Mouse (Mus musculus) adrenal gland, postnatal 0 days (tissue): ENCODE results near the gene Epm2a. TPM values are rescaled to one million over a fixed set of nuclear protein-coding genes. Genes with fewer than 3 reads are reported as not detected.

Experiments used
- polyA plus RNA-seq: library from polyadenylated mRNA; unstranded; fragments of >200 nt; fragmentation: Nextera tagmentation; extraction: Ambion mirVana; gene quantifications from 2 replicates; pipeline ENCODE4 v1.2.1, GENCODE M21; 2015

The Epm2a gene
- 0.41 and 1.8 TPM in 2 replicates for polyA plus RNA-seq

DNA sequence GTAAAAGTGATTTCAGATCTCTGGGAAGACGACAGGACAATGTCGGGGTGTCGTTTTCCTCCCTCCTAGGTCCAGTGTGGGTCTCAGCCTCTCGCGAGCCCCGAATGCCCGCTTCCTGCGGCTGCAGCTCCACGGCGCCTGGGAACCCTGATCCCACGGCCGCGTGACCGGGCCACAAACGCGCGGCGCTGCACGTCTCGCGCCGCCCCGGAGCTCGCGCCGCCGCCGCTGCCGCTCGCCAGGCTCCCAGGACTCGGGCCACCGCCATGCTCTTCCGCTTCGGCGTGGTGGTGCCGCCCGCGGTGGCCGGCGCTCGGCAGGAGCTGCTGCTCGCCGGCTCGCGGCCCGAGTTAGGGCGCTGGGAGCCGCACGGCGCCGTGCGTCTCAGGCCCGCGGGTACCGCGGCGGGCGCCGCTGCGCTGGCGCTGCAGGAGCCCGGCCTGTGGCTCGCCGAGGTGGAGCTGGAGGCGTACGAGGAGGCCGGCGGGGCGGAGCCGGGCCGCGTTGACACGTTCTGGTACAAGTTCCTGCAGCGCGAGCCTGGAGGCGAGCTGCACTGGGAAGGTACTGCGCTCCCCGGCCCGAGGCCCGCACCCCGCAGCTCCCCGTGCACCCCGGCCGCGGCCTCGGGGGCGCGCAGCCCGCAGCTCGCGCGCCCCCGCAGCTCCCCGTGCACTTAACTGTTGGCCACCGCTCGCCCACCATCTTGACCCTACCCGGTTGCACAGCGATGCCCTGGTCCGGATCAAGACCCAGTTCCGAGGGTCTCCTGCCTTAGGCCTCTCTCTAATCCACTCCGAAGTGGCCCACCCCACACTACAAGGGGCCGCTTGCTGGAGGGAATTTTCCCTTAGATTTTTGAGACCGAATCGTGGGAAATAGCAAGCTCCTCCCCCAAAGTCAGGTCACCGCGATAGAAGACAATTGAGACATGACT is at the start of gene Epm2a:
Gene Epm2a (plus strand): TSS at position 200 of the 937 bp plus-strand sequence.

Other genes starting within 250 kb of the Epm2a start
- 6.9 and 11.1 TPM in 2 replicates for gene Shprh, start 194.0 kb upstream of the Epm2a start, polyA plus RNA-seq
- 11.9 and 20.3 TPM in 2 replicates for gene Fbxo30, start 62.1 kb upstream of the Epm2a start, polyA plus RNA-seq